Mouse (Mus musculus) 416B (cell line): ENCODE measurements around the gene Cfap97.
"Not testable (repeated sequence)": the region's sequence is repeated elsewhere in the genome, so short reads cannot be mapped to it uniquely, and the experiment has no call there.

Experiments used
- DNase-seq: peaks from one replicate; pipeline ENCODE4 v3.0.0; 2011; ENCODE audit warnings: low read depth

The Cfap97 gene

DNA sequence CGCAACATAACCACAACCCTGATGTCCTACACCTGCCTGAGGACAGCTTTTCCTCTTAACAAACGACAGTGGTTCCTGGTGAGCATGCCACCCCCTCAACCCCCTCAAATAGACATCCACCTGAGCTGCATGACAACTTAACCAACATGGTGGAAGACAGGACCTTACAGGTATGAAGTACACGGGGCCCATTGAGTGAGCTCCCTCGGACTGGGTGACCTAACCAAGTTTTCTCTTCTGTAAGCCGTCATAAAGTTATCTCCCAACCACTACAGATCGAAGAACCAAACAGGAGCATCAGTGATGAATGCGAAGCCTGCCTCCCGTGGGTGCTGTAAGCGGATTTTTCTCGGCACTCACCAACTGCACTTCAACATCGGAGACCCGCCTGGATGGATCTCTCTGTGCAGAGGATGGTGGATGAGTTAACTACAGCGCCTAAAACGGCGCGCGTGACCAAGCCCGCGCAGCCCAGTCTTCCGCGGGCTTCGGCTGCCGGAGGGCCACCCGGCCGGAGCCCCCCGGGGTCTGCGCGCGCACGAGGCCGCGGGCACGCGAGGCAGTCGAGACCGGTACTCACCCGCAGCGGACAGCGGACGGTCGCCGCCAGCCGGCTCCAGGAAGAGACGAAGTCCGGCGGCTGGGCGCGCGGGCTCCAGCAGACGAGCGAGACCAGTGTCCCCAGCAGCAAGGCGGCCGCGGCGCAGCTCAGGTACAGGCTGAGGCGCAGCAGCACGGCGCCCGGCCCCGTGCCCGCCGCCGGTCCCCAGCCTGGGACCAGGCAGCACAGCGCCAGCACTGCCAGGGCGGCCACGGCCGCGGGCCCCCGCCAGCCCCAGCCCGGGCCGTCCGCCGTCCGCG lies at the start of gene Cfap97:
Gene Cfap97 (plus strand): TSS at position 570 of the 861 bp plus-strand sequence.
- peak; percentile 26 for DNase-seq

DNA sequence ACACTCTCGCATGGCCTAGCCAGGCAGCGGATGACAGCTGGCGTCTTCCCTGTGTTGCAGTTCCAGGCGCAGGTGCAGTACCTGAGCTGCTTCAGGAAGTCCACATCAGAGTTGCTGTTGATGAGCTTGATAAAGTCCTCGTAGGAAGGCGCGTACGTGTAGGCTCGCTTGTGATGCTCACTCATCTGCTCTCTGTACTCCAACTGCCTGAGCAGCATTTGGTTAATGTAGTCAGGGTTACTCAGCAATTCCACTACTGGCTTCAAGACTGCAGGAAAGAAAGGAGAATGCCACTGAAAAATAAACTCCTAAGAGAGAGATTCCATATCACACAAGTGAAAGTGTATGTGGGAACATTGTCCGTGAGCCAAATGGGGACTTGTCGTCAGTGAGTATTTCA lies 48.1 kb upstream of the Cfap97 start:
- DNase-seq = no peak

DNA sequence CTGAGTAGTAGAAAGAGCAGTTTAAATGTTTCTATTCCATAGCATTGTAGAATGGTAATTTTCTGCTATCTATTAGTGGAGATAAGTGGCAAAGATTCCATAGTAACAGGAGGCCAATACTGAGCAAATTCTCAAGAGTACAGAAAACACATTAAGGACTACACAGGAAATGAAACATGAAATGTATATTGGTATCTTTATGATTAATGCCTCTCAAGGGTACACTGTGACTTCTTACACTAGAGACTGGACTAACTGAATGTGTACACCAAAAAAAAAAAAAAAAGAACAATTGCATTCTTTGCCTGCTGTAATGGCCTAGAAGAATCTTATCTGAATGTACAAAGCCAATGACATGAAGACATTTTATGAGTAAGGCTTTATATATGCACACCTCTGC lies 43.9 kb upstream of the Cfap97 start:
- DNase-seq = no peak

DNA sequence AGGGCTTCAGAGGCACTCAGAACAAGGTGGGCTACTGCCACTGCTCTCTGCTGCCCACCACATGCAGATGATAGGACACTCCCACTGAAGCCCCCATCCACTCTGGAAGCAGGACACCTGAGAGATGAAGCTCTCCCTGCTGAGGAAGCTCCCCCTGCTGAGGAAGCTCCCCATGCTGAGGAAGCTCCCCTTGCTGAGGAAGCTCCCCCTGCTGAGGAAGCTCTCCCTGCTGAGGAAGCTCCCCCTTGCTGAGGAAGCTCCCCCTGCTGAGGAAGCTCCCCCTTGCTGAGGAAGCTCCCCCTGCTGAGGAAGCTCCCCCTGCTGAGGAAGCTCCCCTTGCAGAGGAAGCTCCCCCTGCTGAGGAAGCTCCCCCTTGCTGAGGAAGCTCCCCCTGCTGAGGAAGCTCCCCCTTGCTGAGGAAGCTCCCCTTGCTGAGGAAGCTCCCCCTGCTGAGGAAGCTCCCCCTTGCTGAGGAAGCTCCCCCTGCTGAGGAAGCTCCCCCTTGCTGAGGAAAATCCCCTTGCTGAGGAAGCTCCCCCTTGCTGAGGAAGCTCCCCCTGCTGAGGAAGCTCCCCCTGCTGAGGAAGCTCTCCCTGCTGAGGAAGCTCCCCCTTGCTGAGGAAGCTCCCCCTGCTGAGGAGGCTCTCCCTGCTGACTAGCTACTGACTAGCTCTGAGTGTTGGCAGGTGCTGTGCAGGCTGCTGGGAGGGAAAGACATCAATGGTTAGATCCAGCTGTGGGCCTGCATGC lies 38.0 kb upstream of the Cfap97 start:
- not testable (repeated sequence) for DNase-seq

DNA sequence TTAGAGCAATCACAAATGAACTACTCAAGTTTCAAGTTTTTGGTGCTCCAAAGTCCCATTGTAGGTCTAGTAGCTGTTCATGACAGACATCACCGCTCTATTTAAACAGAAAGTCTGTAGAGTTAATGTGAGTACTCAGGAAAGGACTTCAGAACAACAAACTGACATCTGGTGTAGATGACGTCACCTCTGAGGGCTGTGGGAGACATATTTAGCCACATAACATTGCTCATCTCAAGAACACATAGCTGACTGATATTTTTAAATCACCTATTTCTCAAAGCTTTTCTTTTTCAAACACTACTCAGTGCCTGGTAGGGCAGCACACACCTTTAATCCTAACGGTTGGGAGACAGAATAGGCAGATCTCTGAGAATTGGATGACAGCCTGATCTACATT lies 34.4 kb upstream of the Cfap97 start:
- no peak for DNase-seq

DNA sequence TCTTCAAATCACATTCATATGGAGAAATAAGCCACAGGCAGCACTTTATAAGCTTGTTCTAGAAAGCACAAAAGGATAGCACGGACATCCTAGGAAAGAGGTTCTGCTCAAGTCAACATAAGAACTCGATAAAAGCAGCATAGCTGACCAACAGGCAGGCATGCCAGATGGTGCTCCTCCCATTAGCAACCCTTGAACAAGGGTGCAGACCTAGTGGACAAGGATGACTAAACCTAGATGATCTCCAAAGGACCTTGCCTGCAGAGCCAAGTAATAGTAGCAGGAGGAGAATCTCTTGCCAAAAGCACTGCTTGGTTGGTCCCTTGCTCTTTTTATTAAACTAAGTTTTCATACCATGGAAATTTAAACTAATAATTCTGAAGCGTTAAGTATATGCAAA lies 32.4 kb upstream of the Cfap97 start:
- no peak for DNase-seq

DNA sequence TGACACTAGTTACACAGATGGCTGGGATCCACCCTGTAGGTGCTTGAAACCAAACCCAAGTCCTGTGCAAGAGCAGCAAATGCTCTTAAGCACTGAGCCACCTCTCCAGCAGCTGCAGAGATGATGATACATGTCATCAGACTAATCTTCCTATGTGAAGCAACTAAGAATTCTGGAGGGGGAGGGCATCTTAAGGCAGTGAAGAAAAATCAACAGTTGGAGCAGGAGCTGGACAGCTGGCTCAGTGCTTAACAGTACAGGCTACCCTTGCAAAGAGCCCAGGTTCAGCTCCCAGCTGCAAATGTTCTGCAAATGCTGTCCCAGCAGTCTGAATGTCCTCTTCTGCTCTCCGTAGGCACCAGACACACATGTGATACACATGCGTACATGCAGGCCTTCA lies 29.1 kb upstream of the Cfap97 start:
- DNase-seq = no peak

DNA sequence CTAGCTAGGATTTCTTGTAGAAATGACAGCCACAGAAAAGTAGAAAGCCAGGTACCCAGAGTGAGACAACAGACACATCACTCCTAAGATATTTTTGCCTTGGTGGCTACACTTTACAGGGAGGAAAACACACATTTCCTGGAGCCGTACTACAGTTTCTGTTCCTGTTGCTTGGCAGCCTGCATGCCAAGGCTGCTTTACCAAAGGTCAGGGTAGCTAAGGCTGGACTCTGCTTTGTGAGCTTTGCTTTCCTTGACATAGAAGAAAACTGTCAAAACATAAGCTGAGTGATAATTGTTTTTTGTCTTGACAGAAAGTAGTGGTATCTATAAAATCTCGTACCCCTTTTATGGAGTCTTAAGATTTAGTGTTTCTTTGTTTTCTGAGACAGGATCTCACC lies 21.1 kb upstream of the Cfap97 start:
- DNase-seq = no peak

DNA sequence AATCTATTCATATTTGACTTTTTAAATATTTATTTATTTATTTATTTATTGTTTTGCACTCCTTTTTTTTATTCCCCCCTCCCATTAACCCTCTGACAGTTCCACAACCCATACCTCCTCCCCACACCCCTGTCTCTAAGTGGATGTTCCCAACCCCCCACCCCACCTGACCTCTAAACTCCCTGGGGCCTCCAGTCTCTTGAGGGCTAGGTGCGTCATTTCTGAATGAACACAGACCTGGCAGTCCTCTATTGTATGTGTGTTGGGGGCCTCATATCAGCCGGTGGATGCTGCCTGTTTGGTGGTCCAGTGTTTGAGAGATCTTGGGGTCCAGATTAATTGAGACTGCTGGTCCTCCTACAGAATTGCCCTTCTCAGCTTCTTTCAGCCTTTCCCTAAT lies 16.0 kb upstream of the Cfap97 start:
- DNase-seq = not testable (repeated sequence)

DNA sequence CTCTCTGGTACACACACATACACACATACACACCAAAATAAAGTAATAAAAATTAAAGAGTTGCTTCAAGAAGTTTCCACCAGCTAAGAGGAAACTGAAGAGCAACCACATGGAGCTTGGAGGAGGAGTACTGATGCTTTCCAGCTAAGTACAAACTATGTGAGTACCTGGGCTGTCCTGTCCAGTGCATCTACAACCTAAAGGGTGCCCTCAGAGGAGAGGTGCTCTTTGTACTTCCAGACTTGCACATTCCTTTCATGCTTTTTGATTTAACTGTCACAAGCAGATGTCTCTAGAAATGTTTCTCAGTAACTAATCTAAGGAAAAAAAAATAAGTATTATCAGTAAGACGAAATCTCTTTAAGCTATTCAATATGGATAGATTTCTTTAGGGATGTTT lies 14.2 kb upstream of the Cfap97 start:
- no peak for DNase-seq

DNA sequence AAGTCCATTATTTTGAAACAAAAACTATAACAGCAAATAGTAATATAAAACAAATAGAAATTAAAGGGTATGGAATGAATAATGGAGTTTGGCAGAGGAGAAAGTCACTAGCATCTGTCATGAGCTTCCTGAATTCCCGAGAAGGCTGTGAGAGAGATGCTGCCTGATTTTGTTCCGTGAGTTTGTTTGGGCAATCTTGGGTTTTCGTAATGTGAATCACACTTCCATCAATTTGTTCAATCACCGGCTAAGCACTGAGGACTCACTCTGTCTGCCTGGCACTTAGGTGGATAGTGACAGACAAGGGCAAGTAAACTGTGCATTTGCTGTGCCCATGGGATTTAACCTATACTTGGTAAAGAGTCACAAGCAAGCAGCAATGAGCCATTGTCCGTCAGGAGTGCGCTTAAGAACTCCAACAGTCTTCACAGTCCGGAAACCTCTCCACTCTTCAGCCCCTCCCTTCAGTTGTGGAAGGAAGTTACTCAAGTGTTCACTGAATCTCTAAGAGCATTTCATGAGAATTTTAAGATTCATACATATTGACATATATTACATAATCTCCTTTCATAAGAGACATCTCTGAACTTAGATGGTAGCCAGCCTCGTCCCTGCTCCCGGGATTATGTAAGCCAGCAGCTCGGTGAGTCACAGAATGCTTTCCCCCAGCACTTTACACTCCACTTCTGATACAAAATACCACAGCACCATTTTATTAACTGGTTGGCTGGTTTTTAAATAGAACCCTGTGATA lies 13.6 kb upstream of the Cfap97 start:
- peak; percentile 72 for DNase-seq

DNA sequence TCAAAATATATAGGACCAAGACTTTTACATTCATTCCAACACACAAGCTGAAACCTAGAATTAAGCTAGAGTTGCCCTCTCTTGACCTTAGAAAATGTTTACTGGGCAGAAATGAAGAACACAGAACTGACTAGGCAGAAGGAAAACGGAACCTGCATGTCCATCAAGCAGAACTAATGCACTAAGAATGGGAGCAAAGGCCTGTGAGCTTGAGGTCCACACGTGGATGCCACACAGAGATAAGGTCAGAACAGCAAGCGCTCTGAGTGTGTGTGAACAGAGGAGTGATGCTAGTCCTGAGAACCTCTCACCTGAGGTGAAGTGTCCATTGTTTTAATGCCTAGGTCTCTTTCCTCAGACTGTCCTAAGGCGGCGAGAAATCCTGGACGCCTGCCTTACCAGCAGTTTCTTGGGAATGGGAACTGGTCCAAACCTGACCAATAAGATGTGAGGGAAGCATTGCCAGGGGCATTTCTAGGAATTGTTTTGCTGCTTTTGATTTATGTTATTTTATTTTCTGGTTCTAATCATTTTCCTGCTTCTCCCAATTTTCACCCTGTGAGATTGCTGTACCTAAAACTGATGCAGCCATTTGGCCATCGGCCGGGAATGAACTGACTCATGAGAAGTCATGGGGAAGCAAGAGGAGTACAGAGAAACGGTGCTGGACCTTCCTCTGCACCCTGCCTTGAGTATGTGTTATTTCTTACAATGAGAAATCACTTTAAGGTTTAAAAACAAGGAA lies 11.0 kb upstream of the Cfap97 start:
- no peak for DNase-seq

DNA sequence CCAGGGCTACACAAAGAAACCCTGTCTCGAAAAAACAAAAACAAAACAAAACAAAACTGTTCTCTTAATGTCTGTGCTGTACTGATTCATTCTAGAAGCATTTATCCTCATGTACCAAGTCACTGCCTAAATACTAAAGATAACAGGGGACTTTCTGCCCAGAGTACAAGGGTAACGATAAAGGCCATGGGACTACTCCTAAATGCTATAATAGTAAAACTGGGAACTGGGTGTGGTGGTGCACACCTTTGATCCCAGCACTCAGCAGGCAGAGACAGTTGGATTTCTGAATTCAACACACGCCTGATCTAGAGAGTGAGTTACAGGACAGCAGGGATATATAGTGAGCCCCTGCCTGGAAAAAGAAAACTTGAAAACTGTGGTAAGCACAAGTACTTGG lies 9.9 kb upstream of the Cfap97 start:
- DNase-seq = no peak

DNA sequence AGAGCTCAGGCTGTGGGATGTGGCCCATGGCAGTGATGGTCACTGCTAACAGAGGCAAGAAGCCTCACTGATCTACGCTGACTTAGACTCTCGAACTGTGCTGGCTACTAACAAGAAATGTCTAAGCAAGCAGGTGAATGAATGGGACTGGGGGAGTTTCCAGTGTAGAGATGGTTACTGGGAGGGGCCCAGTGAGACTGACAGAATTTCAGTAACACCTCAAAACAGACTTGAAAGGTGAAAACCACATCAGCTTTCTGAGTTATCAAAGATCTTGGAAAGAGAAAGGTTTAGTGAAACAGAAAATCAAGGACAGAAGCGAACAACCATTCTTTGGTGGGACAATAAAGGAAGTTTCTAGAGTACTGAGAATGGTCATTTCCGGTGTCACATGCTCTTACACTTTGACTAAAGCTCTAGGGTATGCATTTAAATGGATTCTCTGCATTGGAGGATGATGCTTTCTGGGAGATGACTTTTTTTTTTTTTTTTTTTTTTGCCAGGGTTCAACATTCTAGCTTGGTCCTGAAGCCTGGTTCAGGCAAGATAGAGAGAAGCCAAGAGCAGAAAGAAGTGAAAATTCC lies 9.0 kb upstream of the Cfap97 start:
- no peak for DNase-seq

DNA sequence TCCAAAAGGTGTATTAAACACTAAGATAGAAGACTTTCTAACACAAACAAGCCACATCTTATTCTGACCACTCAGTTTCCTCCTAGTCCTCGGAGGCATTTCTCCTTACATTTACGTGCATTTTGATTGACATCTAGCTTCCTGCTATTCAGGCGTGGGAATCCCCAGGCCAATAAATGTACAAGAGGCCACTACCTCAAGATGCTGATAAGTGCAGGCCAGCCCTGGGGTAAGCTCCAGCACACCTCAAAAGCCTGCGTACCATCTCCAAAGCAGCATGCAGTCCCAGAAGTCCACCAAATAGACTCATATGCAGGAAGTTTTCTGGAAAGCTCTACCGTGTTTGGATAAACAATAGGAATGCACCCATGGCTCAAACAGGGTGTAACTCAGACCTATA lies 8.1 kb upstream of the Cfap97 start:
- DNase-seq = peak; percentile 29

DNA sequence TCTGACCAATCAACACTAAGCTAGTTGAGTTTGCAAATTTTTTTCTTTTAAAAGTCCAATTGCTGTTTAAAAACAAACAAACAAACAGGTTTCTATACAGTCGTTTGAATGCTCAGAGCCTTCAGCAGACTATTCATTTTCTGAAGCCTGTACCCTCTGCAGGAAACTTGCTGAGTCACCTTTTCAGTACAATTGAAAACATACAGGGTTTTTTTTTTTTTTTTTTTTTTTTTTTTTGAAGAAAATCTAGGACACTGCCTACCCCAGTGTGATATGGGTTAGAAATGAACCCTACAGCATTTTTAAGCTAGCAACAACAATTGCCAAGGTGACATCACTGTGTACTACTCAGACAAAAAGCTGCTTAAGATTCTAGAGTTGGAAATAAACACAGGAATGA lies 7.6 kb upstream of the Cfap97 start:
- peak; percentile 58 for DNase-seq

DNA sequence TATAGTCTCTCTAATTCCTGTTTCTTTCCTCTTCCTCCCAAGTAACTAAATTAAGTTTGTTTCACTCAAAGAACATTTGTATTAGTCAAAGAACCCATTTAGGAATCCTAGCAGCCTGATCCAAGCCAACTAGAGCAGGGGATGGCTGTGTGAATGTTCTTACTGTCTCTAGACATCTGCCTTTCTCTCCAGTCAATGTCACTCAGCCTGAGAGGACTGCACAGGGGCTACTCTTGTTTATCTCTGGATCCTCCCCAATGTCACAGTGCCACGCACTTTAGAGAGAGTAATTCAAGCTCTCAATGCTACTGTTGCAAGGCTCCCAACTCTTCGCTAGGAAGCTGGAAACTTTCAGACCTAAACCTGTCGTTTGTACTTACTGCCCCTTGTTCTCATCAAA lies 5.4 kb upstream of the Cfap97 start:
- DNase-seq = no peak

DNA sequence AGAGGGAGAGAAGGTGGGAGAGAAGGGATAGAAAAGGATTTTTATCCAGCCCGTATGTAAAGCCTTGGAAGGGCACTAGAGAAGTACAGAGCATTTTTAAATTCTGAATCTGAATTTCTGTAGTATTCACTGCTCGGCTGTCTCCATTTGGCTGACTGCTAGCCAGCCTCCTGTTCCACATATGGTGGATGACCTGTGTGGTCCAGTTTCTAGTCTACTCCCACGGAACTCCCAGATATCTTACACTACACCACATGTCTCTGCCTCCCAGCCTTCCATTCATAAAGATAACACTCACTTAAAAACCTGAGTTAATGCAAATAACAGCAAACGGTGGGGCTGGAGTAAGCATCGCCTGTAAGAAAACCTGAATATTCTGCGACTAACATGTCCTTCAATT lies 2.3 kb upstream of the Cfap97 start:
- DNase-seq = no peak

DNA sequence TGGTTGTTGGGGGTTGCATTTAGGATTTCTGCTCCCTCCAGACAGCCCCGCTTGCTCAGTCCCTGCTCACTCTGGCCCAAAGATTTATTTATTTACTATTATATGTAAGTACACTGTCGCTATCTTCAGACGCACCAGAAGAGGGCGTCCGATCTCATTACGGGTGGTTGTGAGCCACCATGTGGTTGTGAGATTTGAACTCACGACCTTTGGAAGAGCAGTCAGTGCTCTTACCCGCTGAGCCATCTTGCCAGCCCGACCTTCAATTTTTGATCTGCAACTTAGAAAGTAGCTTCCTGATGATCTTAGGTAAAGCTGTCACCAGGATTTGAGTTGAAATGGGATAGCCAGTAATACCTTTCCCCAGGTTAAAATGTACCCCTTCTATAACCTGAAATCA lies 1.8 kb upstream of the Cfap97 start:
- peak; percentile 45 for DNase-seq

DNA sequence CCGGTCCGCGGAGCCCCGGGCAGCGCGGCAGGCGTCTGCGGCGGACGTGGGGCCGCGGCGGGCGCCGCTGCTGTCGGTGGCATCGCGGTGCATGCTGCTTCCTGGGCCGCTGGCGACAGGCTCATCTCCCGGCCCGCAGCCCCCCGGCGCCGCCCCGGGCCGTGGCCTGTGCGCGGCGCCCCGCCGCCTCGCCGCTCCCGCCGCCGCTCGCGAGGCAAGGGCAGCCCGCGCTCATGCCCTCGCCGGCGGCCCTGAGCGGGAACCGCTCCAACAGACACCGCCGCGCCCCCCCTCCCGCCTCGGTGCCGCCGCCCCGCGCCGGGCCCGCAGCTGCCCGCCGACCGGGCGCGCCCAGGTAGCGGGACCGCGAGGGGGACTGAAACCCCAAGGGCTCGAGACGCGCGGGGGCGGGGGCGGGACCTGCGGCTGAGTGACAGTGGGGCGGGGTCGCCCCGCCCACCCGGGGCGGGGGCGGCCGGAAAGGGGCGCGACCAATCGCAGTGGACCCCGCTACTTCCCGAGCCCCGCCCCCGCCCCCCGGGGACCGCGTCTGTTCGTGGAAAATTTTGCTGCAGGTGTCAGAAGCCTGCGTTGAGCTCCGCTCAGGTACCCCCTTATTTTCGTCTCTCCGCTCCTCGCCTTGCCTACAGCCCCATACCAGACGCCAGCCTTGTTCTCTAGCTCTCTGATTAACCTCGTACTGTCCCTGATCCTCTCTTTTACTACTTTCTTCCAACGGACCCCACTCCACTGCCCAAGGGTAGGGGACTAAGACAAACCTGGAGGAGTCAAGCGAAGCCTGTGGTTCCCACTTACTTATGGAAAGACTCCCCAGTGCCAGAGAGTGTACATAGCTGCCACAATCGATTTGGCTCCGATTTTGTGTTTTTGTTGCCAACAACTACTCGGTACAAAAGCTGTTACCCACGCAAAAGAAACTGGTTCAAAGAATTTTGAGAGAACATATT lies 777 bp downstream of the Cfap97 start, which contains the start of gene Snx25:
Gene Snx25 (minus strand): TSS at position 96 of the 968 bp plus-strand sequence.
- peak; percentile 79 for DNase-seq
